Mouse (Mus musculus) granulocyte monocyte progenitor cell, adult 5-6 weeks (primary cell): Measurements from ENCODE around the gene Depdc7. TPM values are rescaled to one million over a fixed set of nuclear protein-coding genes. Genes with fewer than 3 reads are reported as not detected.

Experiments used
- ATAC-seq: replicated peaks from 2 replicates; pipeline ENCODE4 v1.8.0; 2016; ENCODE audit warnings: mild to moderate bottlenecking, moderate TSS enrichment, inconsistent platforms; ENCODE audit not compliant: poor library complexity, severe bottlenecking
- total RNA-seq, 2 experiments: library from RNA; stranded (forward) in 1 of 2; stranded (reverse) in 1 of 2; fragments of 200-712, 200-1000 nt in 1 of 2; fragments of >200 nt in 1 of 2; fragmentation: Nextera tagmentation in 1 of 2; gene quantifications; 2 replicates each; pipeline ENCODE4 v1.2.3; 2014 to 2017

Depdc7 gene
- total RNA-seq, 2 experiments from 2014 or later: 2.9 to 11.6 TPM

DNA sequence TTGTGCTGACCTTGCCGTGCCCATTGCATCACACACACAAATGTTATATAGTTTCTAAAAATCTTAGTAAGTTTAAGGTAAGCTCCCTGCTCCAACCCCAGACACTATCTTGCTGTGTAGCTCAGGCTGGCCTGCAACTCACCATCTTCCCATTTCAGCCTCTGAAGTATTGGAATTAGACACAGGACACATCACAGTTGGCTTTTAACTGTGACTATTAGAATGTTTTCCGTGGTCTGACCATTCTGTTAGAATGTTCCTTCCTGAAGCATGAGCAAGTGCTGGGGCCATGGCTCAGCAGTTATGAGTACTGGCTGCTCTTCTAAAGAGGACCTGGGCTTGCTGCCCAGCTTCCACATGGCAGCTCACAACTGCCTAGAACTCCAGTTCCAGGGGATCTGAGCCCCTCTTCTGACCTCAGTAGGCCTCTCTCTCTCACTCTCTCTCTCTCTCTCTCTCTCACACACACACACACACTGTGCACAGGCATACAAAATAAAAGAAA is 25.4 kb downstream of the Depdc7 start:
- no peak for ATAC-seq

DNA sequence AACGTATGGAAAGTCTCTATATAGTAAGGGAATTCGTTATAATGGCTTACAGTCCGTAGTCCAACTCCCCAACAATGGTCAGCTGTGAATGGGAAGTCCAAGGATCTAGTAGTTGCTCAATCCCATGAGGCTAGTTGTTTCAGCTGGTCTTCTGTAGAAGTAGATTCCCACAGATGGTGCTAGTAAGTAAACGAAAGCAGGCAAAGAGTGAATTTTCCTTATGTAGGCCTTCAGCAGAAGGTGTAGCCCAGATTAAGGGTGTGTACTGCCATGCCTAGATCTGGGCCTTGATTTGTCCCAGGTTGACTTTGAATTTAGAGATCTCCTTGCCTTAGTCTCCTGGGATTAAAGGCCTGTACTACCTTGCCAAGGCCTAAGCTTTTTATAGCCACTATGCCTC is 26.4 kb downstream of the Depdc7 start, which contains the start of gene Pin1rt1:
Gene Pin1rt1, minus strand, starts transcription at position 101 of the 400 bp plus-strand sequence.
- no peak for ATAC-seq

DNA sequence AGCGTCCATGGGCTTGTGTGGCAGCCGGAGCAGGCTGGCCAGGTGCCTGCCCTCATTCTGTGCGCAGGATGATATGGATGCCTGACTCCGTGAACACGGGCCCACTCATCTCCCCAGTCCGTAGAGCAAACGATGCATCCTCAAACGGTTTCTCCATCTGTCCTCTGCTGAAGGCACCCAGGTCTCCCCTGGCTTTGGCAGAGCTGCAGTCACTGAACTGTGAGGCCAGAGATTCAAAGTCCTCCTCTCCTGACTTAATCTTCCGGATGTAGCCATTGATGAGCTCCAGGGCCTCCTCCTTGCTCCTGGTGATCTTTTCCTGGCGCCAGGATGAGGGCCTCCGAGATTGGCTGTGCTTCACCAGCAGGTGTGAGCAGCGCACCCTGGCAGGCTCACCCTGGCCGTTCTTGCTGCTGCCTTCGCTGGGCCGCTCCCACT is 28.4 kb downstream of the Depdc7 start:
- no peak for ATAC-seq

DNA sequence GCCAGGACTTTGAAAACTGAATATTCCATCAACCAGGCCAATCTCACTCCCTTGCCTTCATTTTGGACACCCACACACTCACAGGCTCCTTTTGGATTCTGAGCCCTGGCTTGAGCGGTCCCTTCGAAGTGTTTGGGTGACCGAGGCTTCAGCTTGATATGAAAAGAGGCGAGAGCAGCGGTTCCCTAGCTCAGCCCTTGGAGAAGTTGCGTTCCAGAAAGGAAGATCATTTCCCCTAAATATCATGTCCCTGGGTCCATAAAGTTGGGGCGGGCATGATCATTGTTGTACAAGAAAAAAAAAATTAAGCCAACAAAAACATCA is 30.2 kb downstream of the Depdc7 start:
- peak; percentile 26 for ATAC-seq

DNA sequence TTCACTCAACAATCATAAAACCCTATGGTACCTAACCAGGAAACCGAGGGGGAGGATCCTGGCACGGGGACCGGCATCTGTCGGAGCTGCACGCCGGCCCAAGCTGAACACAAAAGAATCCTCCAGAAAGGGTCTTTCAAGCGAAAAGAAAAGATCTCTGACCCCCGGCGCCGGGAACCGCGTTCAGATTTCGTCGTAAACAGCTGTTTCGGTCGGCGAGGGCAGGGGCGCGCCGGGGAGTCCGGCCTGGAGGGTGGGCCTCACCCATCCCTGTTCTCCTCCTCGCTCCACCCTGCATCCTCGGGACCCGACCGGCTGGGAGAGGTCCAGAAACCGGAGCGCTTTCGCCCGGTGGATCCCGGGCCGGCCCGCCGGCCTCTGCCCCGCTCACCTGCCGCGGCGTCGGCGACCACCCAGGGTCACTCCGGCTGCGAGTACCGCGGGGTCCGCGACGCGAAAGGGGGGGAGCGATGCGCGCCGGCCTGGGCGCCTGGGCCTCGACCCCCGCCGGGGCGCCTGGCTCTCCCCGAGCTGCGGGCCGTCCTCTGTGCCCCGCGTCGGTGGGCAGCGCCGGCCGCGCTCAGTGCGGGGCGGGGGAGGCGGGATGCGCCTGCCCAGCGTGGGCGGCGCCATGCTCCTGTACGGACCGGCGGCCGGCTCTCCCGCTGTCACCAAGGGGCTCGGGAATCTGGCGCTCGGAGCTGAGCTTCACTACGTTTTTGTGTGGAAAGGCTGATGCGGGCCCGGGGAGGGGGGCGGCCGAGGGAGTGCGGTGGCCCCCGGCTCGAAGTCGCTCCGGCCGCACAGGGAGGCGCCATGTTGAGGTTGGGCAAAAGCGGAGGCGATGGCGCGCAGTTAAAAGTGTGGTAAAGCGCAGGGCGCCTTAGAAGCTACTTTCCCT is 30.8 kb downstream of the Depdc7 start, which contains the start of gene Tcp11l1:
Gene Tcp11l1, minus strand, starts transcription at position 585 of the 901 bp plus-strand sequence.
- peak; percentile 75 for ATAC-seq

DNA sequence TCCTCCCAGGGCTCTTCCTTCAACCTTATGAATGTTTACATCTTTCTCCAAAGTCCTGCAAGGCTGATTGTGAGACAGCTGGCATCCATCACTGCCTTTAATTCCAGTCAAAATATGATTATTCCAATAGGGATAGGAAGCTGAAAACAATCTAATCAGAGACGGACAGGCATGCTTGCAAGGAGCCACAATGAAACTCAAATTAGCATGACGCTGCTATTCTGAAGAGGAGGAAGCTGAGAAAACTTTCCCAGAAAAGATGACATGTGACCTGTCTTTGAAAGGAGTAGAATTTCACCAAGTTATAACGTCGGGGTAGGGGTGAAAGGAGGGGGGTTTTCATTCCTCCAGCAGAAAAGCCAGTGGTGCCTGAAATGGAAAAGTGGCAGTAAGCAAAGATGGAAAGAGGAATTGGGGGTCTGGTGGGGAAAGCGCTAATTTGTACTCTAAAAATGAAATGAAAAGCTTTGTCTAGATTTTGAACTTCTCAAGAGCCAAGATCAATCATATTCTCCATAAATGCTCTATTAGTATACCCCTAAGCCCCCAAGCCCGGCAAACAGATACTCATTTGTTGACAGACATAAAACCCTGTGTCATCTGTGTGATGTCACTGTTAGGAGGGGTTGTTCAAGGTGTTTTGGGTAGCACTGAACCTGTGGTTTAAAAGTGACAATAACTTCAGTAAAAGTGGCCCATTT is 31.9 kb downstream of the Depdc7 start:
- ATAC-seq: peak; percentile 28; the same call in 1 of the 2 replicates

DNA sequence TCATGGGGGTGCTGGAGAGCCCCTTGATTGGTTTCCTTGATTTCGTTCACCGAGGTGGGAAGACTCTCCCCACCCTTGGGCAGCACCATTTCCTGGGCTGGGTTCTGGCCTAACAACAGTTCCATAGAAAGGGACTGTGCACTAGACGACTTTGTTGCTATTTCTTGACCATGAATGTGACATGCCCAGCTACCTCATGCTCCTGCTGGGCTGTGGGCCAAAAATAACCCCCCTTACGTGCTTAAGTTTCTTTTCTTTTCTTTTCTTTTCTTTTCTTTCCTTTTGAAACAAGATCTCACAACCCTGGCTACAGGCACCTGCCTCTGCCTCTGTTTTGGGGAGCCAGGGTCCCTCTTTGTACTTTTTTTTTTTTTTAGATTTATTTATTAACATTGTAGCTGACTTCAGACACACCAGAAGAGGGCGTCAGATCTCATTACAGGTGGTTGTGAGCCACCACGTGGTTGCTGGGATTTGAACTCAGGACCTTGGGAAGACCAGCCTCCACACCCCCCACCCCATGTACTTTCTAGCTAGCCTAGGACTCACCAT is 32.8 kb downstream of the Depdc7 start:
- ATAC-seq: no peak

DNA sequence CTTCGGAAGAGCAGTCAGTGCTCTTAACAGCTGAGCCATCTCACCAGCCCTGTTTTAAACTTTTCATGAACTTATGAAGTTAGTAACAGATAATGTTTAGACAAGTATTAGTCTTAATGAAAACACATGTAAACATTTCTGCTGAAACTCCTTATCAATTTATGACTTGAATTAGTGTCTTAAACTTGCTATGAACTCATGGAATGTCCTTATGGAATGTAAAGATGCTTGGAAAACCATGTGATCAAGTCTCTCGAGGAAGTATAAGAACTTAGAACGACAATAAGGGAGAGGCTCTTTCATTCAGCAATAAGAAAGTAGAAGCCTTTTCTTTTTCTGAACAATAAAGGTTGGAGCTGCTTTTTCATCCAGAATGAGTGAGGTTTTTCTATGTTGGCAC is 38.3 kb downstream of the Depdc7 start:
- no peak for ATAC-seq

DNA sequence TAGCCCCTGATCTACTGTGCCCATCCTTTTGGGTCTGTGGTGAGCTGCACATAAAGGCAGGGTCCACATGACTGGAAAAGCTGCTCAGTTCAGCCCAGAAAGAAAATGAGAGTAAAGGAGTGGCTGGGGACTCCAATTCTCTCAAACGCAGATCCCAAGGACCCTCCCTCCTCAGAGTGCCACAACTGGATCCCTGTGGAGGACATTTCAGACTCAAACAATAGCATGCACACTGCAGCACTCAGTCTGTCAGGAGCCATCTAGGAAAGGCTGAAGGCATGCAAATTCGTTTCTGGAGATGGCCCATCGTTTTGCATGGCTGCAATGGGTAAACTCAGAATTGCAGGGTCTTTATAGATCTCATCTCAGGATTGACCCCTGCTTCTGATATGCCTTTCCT is 39.5 kb downstream of the Depdc7 start:
- ATAC-seq: no peak

DNA sequence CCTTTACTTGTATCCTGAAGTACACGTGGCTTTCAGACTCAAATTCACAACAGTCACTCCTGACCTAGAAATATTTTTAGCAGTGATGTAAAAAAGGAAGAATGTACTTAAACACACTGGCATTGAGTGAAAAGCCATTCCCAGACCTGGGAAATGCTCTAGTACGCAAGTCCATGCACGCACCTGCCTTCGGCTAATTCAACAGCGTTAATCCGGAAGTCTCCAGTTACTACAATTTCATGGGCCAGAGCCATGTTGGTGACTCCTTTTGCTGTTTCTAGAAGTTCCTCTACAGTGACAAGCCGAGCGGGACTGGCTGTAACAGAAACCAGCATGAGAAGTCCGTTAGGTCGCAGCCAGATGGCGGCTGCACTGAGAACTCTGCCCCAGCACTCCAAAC is 43.0 kb downstream of the Depdc7 start:
- no peak for ATAC-seq

DNA sequence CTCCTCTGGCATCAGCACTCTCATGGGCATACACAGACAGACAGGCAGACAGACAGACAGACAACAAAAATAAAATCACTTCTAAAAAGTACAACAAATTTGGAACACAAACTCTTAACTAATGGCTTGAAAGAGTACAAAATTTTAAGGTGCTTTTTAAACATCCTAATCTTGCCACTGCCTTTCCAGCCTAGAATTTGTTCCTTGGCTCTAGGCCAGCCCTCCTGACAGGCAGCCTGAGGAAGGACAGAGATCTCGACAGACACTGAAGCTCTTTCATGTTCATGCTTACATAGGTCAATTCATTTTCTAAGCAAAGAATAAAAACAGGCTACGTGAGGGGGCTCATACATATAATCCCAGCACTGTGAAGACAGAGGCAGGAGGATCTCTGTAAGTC is 50.1 kb downstream of the Depdc7 start:
- ATAC-seq: no peak

DNA sequence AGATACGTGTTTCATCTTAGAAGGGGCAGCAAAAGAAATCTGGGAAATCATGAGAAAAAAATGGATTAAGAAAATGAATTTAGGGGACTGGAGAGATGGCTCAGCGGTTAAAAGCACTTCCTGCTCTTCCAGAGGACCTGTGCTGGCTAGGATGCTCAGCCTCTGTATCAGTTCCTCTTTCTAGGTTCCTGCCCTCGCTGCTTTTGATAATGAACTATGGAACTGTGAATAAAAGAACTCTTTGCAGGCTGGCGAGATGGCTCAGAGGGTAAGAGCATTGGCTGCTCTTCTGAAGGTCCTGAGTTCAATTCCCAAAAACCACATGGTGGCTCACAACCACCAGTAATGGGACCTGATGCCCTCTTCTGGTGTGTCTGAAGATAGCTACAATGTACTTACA is 52.0 kb downstream of the Depdc7 start:
- ATAC-seq: peak; percentile 60

DNA sequence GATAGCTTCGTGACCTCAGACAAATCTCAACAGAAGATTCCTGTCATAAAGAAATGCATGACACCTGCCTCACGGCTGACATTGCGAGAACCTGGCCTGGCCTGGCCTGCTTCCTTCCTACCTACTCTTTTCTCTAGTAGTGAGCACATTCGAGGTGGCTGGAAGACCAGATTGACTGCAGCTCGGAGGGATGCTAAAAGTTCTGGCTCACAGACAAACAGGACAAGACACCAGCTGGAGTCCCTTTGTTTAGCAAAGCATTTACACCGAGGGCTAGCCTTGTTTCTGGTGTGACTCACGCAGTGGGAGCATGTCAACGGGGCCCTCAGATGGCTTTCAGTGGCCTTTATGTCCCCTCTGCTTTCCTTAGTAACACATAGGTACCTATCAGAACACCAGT is 54.0 kb downstream of the Depdc7 start:
- ATAC-seq: no peak

DNA sequence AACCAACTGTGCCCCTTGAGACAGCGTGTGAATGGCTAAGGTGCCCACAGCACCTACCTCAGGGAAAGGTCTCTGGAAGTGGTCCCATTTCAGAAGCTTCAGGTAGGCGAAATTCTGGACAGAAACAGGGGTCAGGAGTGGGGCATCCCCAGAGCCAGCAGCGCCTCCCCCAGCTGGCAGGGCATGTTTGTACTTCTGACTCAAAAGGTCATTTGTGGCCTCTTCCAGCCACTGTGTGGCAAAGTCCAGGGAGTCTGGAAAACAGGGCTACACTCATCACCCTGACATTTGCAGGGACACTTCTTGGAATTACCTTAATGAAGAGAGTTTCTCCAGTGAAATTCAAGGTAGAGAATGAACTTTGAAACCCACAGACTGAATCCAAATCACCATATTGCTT is 54.4 kb downstream of the Depdc7 start:
- ATAC-seq: no peak

DNA sequence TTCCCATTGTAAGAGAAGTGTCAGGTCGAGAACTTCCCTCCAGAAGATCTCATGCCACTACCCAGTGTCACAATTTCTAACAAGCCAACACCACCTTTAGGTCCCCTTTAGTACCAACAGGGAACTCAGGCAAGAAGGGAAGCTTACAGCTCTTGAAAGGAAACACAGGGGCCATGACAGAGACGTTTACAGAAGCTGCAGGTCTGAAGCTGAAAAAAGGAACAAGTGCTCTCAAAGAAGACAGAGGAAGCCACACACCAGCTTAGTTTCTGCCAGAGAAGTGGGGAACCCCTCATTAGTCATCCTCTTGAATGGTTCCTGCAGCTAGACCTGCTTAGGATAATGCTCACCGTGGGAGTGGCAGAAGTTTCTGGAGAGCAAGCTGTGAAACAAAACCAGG is 55.4 kb downstream of the Depdc7 start:
- ATAC-seq: peak; percentile 87

DNA sequence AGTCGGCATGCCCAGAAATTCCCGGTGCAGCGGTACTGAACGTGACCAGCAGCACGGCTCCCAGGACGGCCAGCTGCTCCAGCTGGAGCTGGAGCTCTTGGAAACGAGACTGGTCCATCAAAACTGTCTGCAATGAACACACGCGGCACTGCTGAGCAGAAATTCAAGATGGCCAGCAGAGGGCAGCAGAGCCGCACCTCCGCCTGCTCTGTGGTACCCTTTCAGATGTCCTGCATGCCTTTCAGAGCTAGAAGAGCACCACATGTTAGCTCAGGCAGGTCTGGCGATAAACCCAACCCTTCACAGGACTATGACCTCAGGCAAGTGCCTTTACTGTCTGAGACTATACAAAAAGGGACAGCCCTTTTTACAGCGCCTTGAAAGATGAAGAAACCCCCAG is 57.3 kb downstream of the Depdc7 start:
- ATAC-seq: peak; percentile 58

DNA sequence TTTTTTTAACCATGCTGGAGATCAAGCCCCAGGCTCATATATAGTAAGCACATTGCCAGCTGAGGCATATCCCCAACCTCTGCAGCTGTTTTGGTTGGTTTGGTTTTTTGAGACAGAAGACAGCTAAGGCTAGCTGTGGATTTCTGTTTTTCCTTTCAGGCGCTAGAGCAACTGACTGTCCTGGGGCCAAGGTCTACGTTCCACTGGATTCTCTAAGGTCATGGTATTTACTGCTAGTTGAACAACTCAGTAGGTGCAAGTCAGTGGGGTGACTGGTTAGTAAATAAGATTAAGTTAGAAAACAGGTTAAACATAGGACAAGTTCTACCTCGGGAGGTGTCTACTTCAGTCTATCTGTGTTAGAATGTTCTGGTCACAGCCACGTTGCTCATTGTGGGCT is 57.9 kb downstream of the Depdc7 start:
- ATAC-seq: no peak

DNA sequence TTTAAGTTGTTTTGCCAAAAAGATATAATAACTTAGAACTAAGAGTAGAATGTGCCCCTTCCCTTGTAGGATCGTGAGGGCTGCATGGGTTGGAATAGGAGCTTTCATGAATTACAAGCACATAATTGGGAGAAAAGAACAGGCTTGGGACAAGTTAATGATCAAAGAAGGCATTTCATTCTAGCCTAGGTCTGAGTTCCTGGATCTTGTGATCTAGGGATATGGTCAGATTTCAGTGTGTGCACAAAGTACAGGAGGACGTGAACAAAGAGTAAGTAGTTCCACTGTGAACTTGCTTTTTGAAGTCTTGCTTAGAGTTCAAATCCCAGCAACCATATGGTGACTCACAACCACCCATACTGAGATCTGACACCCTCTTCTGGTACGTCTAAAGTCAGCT is 65.4 kb downstream of the Depdc7 start:
- ATAC-seq: no peak
